24 mouse cellular contexts compared by ENCODE assay signal in the genomic region with DNA sequence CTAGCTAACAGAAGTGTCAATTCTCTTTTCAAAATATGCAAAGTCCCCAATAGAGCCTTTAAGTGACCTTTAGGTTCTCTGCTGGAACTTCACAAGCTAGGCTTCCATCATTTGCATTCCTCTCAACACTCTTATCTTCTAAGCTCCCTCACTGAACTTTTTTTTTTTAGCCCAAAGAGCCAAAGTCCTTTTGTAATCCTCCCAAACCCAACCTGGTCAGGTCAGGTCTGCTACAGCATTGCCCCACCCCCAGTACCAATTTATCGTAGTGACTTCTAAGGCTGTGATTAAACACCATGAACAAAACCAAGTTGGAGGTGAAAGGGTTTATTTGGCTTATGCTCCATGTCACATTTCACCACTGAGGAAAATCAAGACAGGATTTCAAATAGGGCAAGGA.
"Had no signal": no experiment of that assay in that cellular context is flagged by ENCODE, and none has a peak within 500 bp of the region (broad histone marks: within the 10 kb centered on the region; RNA-seq: fewer than 3 reads in every experiment).

No protein-coding gene starts in this region.

- H3K27me3 ChIP-seq: heart, embryonic 13.5 days; heart, embryonic 15.5 days; hindbrain, embryonic 13.5 days; hindbrain, embryonic 15.5 days; kidney, embryonic 15.5 days; limb, embryonic 12.5 days had no signal

- ATAC-seq: forebrain, postnatal 0 days; hindbrain, postnatal 0 days had no signal

- H3K27ac ChIP-seq: heart, adult 2 months; heart, embryonic 13.5 days; heart, embryonic 15.5 days; hindbrain, embryonic 13.5 days; hindbrain, embryonic 15.5 days; hindbrain, postnatal 0 days; kidney, embryonic 15.5 days; kidney, postnatal 0 days; left cerebral cortex, adult 2 months; limb, embryonic 10.5 days; limb, embryonic 12.5 days had no signal

- H3K9me3 ChIP-seq: heart, embryonic 13.5 days; heart, embryonic 15.5 days; hindbrain, embryonic 13.5 days; hindbrain, embryonic 15.5 days; kidney, embryonic 15.5 days; limb, embryonic 10.5 days; limb, embryonic 12.5 days had no signal

- H3K9ac ChIP-seq: forebrain, postnatal 0 days; heart, embryonic 13.5 days; heart, embryonic 15.5 days; hindbrain, embryonic 13.5 days; hindbrain, embryonic 15.5 days; kidney, embryonic 15.5 days; limb, embryonic 12.5 days had no signal

- H3K4me2 ChIP-seq: heart, embryonic 11.5 days; heart, embryonic 13.5 days; heart, embryonic 15.5 days; hindbrain, embryonic 13.5 days; hindbrain, embryonic 15.5 days; kidney, embryonic 15.5 days; limb, embryonic 12.5 days; liver, embryonic 11.5 days had no signal

- H3K36me3 ChIP-seq: heart, embryonic 13.5 days; heart, embryonic 15.5 days; hindbrain, embryonic 13.5 days; hindbrain, embryonic 15.5 days; kidney, embryonic 15.5 days; limb, embryonic 10.5 days; limb, embryonic 12.5 days had no signal

- DNase-seq: forebrain, postnatal 0 days; gastrocnemius, postnatal 14 days; gastrocnemius, postnatal 36 days; heart, adult 2 months; heart, postnatal 14 days; heart, postnatal 36 days; kidney, adult 2 months; kidney, adult 9 months; kidney, postnatal 14 days; kidney, postnatal 36 days; layer of hippocampus, adult 9-11 months; layer of hippocampus, postnatal 36 days had no signal

- H3K4me1 ChIP-seq: heart, embryonic 13.5 days; heart, embryonic 15.5 days; hindbrain, embryonic 13.5 days; hindbrain, embryonic 15.5 days; kidney, embryonic 15.5 days; limb, embryonic 10.5 days; limb, embryonic 12.5 days had no signal

- H3K4me3 ChIP-seq: heart, adult 2 months; heart, embryonic 13.5 days; heart, embryonic 15.5 days; hindbrain, embryonic 13.5 days; hindbrain, embryonic 15.5 days; kidney, embryonic 15.5 days; left cerebral cortex, adult 2 months; limb, embryonic 10.5 days; limb, embryonic 12.5 days had no signal
